Mouse (Mus musculus) CH12.LX (cell line): ENCODE measurements around the gene Trim69. TPM values are rescaled to one million over a fixed set of nuclear protein-coding genes. Genes with fewer than 3 reads are reported as not detected.
A peak's percentile ranks its signal among the peaks of the same experiment; 100 is the strongest.

Source experiments
- DNase-seq: peaks from one replicate; pipeline ENCODE4 v3.0.0-alpha.2; 2013; ENCODE audit errors: extremely low read depth
- H3K27ac ChIP-seq: 2 replicates; pipeline ENCODE4 v1.5.1; 2012; ENCODE audit warnings: low read depth, mild to moderate bottlenecking, control low read depth, moderate library complexity; ENCODE audit not compliant: insufficient read depth
- H3K27me3 ChIP-seq: replicated peaks from 2 replicates; pipeline ENCODE3; 2012; ENCODE audit warnings: inconsistent platforms
- H3K36me3 ChIP-seq, 2 experiments: replicated peaks in 1 of 2; 2 replicates each; pipeline versions ENCODE3 to v1.6.1; 2012; ENCODE audit warnings: inconsistent platforms in 1 of 2, low read length in 1 of 2, mild to moderate bottlenecking in 1 of 2, mixed read lengths in 1 of 2, moderate library complexity in 1 of 2; ENCODE audit not compliant: control insufficient read depth in 1 of 2, insufficient read depth in 1 of 2
- H3K4me1 ChIP-seq, 2 experiments: 2 replicates each; pipeline ENCODE4 v1.6.1; 2012; ENCODE audit warnings: inconsistent platforms in 1 of 2, moderate library complexity in 1 of 2; ENCODE audit not compliant: insufficient read depth in 2 of 2, control insufficient read depth in 1 of 2
- H3K4me2 ChIP-seq: 2 replicates; pipeline ENCODE4 v1.6.1; 2012; ENCODE audit warnings: low read depth, mild to moderate bottlenecking, control low read depth; ENCODE audit not compliant: poor library complexity, insufficient read depth, severe bottlenecking
- H3K4me3 ChIP-seq, 3 experiments: fragments of 150-350 bp in 1 of 3; sonication (generic) in 1 of 3; replicated peaks in 1 of 3; 2 replicates each; pipeline versions ENCODE3 to v1.5.1; 2011 to 2012; ENCODE audit warnings: low read depth in 2 of 3, low read length in 2 of 3, mild to moderate bottlenecking in 2 of 3, moderate library complexity in 2 of 3, control low read depth in 1 of 3, improper control_type of control experiment in 1 of 3, inconsistent platforms in 1 of 3, mixed read lengths in 1 of 3; ENCODE audit not compliant: poor library complexity in 1 of 3
- H3K79me2 ChIP-seq: replicated peaks from 2 replicates; pipeline ENCODE4 v1.6.1; 2012; ENCODE audit warnings: mild to moderate bottlenecking, moderate library complexity; ENCODE audit not compliant: control insufficient read depth, poor library complexity, insufficient read depth, severe bottlenecking; ENCODE audit errors: extremely low read depth
- H3K9ac ChIP-seq: 2 replicates; pipeline ENCODE4 v1.6.1; 2012; ENCODE audit warnings: low read depth, mild to moderate bottlenecking, control low read depth, moderate library complexity; ENCODE audit not compliant: insufficient read depth
- H3K9me3 ChIP-seq: replicated peaks from 2 replicates; pipeline ENCODE3; 2012; ENCODE audit warnings: low read length, inconsistent platforms, mixed read lengths
- BHLHE40 ChIP-seq: IDR thresholded peaks from 2 replicates; pipeline ENCODE4 v1.6.1; 2011; ENCODE audit warnings: mild to moderate bottlenecking, low read depth, low read length, improper control_type of control experiment
- CHD2 ChIP-seq: IDR thresholded peaks from 2 replicates; pipeline ENCODE4 v1.6.1; 2011; ENCODE audit warnings: low read length, improper control_type of control experiment
- CTCF ChIP-seq, 2 experiments: IDR thresholded peaks in 1 of 2; conservative IDR thresholded peaks in 1 of 2; 2 replicates each; pipeline ENCODE4 v1.5.1; 2011 to 2012; ENCODE audit warnings: low read depth in 2 of 2, low read length in 2 of 2, improper control_type of control experiment in 1 of 2, inconsistent platforms in 1 of 2, mild to moderate bottlenecking in 1 of 2, moderate library complexity in 1 of 2
- ELF1 ChIP-seq: IDR thresholded peaks from 2 replicates; pipeline ENCODE4 v1.6.1; 2014; ENCODE audit warnings: low read depth, mild to moderate bottlenecking, inconsistent platforms, low read length, improper control_type of control experiment
- EP300 ChIP-seq: IDR thresholded peaks from 2 replicates; pipeline ENCODE4 v1.6.1; 2011; ENCODE audit warnings: low read length, improper control_type of control experiment
- ETS1 ChIP-seq: conservative IDR thresholded peaks from 2 replicates; pipeline ENCODE4 v1.6.1; 2012; ENCODE audit warnings: low read depth, mild to moderate bottlenecking, inconsistent platforms, low read length, improper control_type of control experiment, moderate library complexity
- GABPA ChIP-seq: IDR thresholded peaks from 2 replicates; pipeline ENCODE4 v1.6.1; 2012; ENCODE audit warnings: low read depth, low read length, improper control_type of control experiment, inconsistent platforms; ENCODE audit not compliant: insufficient replicate concordance
- HCFC1 ChIP-seq: IDR thresholded peaks from 2 replicates; pipeline ENCODE4 v1.6.1; 2012; ENCODE audit warnings: low read depth, mild to moderate bottlenecking, inconsistent platforms, low read length, improper control_type of control experiment
- IRF4 ChIP-seq: IDR thresholded peaks from 2 replicates; pipeline ENCODE4 v1.6.1; 2014; ENCODE audit warnings: low read depth, mild to moderate bottlenecking, inconsistent platforms, low read length, improper control_type of control experiment
- KAT2A ChIP-seq: IDR thresholded peaks from 2 replicates; pipeline ENCODE4 v1.6.1; 2012; ENCODE audit warnings: low read length, improper control_type of control experiment, inconsistent platforms; ENCODE audit not compliant: insufficient replicate concordance
- MEF2A ChIP-seq: IDR thresholded peaks from 2 replicates; pipeline ENCODE4 v1.6.1; 2014; ENCODE audit warnings: low read depth, mild to moderate bottlenecking, inconsistent platforms, low read length, improper control_type of control experiment, borderline replicate concordance
- MXI1 ChIP-seq: IDR thresholded peaks from 2 replicates; pipeline ENCODE4 v1.6.1; 2011; ENCODE audit warnings: mild to moderate bottlenecking, low read depth, low read length, improper control_type of control experiment
- MYC ChIP-seq: IDR thresholded peaks from 2 replicates; pipeline ENCODE4 v1.6.1; 2011; ENCODE audit warnings: low read depth, mild to moderate bottlenecking, improper control_type of control experiment, low read length
- NELFE ChIP-seq: IDR thresholded peaks from 2 replicates; pipeline ENCODE4 v1.6.1; 2011; ENCODE audit warnings: low read depth, low read length, improper control_type of control experiment
- POLR2A ChIP-seq: IDR thresholded peaks from 2 replicates; pipeline ENCODE4 v1.6.1; 2011; ENCODE audit warnings: low read depth, mild to moderate bottlenecking, improper control_type of control experiment, low read length
- TBP ChIP-seq: conservative IDR thresholded peaks from 2 replicates; pipeline ENCODE4 v1.6.1; 2011; ENCODE audit warnings: low read depth, low read length, improper control_type of control experiment
- TCF12 ChIP-seq: IDR thresholded peaks from 2 replicates; pipeline ENCODE4 v1.6.1; 2014; ENCODE audit warnings: low read depth, mild to moderate bottlenecking, inconsistent platforms, low read length, improper control_type of control experiment
- UBTF ChIP-seq: IDR thresholded peaks from 2 replicates; pipeline ENCODE4 v1.6.1; 2012; ENCODE audit warnings: low read depth, mild to moderate bottlenecking, inconsistent platforms, low read length, improper control_type of control experiment, moderate library complexity
- USF1 ChIP-seq: IDR thresholded peaks from 2 replicates; pipeline ENCODE4 v1.6.1; 2014; ENCODE audit warnings: low read depth, mild to moderate bottlenecking, inconsistent platforms, low read length, improper control_type of control experiment
- ZC3H11A ChIP-seq: IDR thresholded peaks from 2 replicates; pipeline ENCODE4 v1.6.1; 2012; ENCODE audit warnings: low read depth, mild to moderate bottlenecking, inconsistent platforms, low read length, improper control_type of control experiment
- dilution Hi-C: fragments of 300-500 bp; cut with MboI; formaldehyde crosslinking; loops from 2 replicates; pipeline ENCODE4 v1.14.3; 2020; ENCODE audit warnings: low sequenced_read_pairs; ENCODE audit not compliant: extremely low pct_unique_long_range_greater_than_20kb, extremely low pct_ligation_motif_present
- in situ Hi-C: fragments of 300-500 bp; cut with MboI; formaldehyde crosslinking; loops from 3 replicates; pipeline ENCODE4 v1.14.3; 2019; ENCODE audit warnings: low sequenced_read_pairs, low pct_ligation_motif_present, low pct_unique_long_range_greater_than_20kb, mixed read lengths
- polyA plus RNA-seq: library from polyadenylated mRNA; unstranded; fragments of >175 nt; gene quantifications from 2 replicates; pipeline ENCODE4 v1.2.1, GENCODE M21; 2012; ENCODE audit warnings: low read depth; ENCODE audit not compliant: insufficient read length
- total RNA-seq, 2 experiments: library from RNA; depleted of rRNA; stranded (reverse); fragments of 300-350 nt in 1 of 2; fragments of >200 nt in 1 of 2; gene quantifications; 2 replicates each; pipeline ENCODE4 v1.2.3; 2012 to 2014

The Trim69 gene
- total and polyA plus RNA-seq, 3 experiments = 0.08 to 0.24 (median 0.13) TPM

- Histone ChIP-seq H3K9ac (no peak overlapping the region), H3K4me2 (no peak overlapping the region), H3K4me1 (peaks cover 9 to 25% of the 10 kb centered on the region in 2 experiments), H3K79me2 (no peaks in the 10 kb centered on the region), H3K27ac (no peak overlapping the region), H3K9me3 (peaks cover 3% of the 10 kb centered on the region), H3K27me3 (peaks cover 10% of the 10 kb centered on the region), H3K36me3 (no peaks in the 10 kb centered on the region), H3K4me3 (no peak overlapping the region)
- dilution Hi-C loops = no loop called here
- TF ChIP-seq HCFC1 (no peak), ZC3H11A (no peak), ETS1 (no peak), USF1 (no peak), MXI1 (no peak), MEF2A (no peak), POLR2A (no peak), BHLHE40 (no peak), NELFE (no peak), TBP (no peak), EP300 (no peak), MYC (no peak), CTCF (conservative IDR thresholded peaks at IDR 0.05 in 1 of 2, IDR thresholded peaks at IDR 0.05 in 1 of 2; ENCODE audit: low read depth in 2 of 2, low read length in 2 of 2) (no peak), UBTF (no peak), TCF12 (no peak), CHD2 (no peak), GABPA (no peak)
- no peak for DNase-seq
- in situ Hi-C loops = no loop called here
These were observed 27.9 kb upstream of the Trim69 start for GRCm38 (mm10) chr2:122132618-122133017.

DNA sequence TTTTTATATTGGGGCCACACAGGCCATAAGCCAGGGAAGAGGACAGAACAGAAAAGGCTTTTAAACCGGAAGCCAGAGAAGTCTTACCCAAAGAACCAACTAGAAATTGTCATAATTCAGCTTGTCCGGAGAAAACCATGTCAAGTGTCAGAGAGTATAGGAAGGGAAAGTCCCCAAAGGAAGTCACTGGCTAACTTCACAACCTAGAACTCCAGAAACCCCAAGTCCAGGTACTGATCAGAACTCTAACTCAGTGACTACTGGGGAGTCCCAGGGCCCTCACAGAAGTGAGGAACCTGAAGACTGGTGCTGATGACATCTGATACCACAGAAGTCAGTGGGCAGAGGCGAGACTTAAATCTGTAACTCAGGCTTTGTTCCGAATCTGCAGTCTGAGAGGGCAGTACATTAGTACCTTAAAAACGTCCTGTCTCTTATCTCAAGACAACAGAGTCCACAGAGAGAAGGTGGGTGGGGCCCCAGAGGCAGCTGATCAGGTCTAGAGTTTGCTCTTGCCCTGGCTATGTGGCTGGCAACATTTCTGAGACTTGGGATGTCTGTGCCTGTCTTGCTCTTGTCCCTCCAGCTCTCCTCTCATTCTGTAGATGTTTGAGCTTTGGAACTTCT, 22.5 kb upstream of the Trim69 start:
- H3K4me3 ChIP-seq = no peak overlapping the region
- dilution Hi-C loops = no loop called here
- DNase-seq = no peak

More for the DNA sequence above, 22.5 kb upstream of the Trim69 start:
- Histone ChIP-seq H3K9me3 (peaks cover 3% of the 10 kb centered on the region), H3K4me2 (0 out of 2 replicates have a peak overlapping the region, but pooled peaks have one; percentile 46), H3K36me3 (no peaks in the 10 kb centered on the region), H3K4me1 (peaks cover 16 to 27% of the 10 kb centered on the region in 2 experiments), H3K79me2 (no peaks in the 10 kb centered on the region), H3K9ac (peak overlapping the region; percentile 28; the same call in 1 of the 2 replicates), H3K27me3 (no peaks in the 10 kb centered on the region), H3K27ac (no peak overlapping the region; the same call in 1 of the 2 replicates)
- TF ChIP-seq IRF4 = peak; percentile 30; the same call in 1 of the 2 replicates
- TF ChIP-seq ZC3H11A = no peak
- no peak for TF ChIP-seq MEF2A
- no peak for TF ChIP-seq KAT2A
- peak; percentile 32; the same call in 1 of the 2 replicates for TF ChIP-seq ELF1
- in situ Hi-C loops = no loop called here
